Comparison of ENCODE assay signal across 8 mouse cellular contexts in the genomic region with DNA sequence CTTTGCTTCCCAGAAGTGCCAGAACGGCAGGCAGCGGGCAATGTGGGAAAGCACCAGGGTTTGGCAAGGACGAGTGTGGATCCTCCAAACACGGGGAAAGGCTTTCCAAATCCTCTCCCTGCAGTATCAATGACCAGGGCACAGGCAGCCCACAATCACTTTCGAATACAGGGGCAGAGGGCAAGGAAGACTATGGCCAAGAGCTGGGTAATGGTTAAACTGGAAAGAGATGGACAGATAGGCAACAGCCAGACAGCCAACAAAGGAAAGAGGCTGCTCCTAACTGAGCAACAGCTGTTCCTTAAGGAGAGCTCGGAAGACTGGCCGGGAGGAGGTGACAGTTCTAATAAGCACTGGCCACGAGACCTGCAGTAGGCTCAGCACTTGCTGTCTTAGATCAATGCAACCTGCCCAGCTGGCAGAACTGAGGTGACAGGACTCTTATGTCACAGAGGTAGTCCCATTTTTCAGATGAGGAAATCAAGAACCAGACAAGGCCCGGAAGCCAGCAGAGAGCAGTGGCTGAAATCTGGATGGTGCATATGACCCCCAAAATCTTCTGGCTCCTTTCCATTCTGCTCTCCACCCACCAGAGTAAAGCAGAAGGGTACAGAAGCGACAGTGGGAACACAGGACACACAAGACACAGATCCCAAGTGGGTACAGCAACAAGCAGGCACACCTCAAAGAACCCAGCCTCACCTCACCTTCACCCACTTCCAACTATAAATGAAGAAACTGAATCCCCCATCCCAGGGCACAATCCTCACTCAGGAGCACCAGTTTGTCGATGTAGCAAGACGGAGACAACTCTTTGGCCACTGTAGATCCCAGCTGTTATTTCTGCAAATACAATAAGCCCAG. TPM values are rescaled to one million over a fixed set of nuclear protein-coding genes. Genes with fewer than 3 reads are reported as not detected.
DNase-seq lines count a peak whose midpoint lies in the region; ATAC-seq and TF ChIP-seq lines count a peak whose summit lies in the region.

No protein-coding gene starts in this region.

- TF ChIP-seq POLR2A in heart, adult 2 months (IDR thresholded peaks at IDR 0.05; ENCODE audit: insufficient read depth, low read depth, low read length), result no peak

- peaks cover 10% of the 10 kb centered on the region; the same call in 1 of the 2 replicates for H3K4me1 ChIP-seq in heart, postnatal 0 days (ENCODE audit: control insufficient read depth, insufficient read depth)
- H3K4me1 ChIP-seq in heart, adult 2 months (ENCODE audit: control insufficient read depth, insufficient read depth, low read length), result peaks cover 3% of the 10 kb centered on the region
- H3K4me1 ChIP-seq in embryonic facial prominence, embryonic 10.5 days, result peaks cover 26% of the 10 kb centered on the region
- peaks cover 25% of the 10 kb centered on the region for H3K4me1 ChIP-seq in intestine, embryonic 16.5 days (ENCODE audit: control insufficient read depth, insufficient read depth, low read length)
- H3K4me1 ChIP-seq in midbrain, embryonic 13.5 days (replicated peaks), result peaks cover 26% of the 10 kb centered on the region

- no peak overlapping the region for H3K27ac ChIP-seq in heart, postnatal 0 days (ENCODE audit: low read depth)
- H3K27ac ChIP-seq in heart, adult 2 months, result no peak overlapping the region
- H3K27ac ChIP-seq in embryonic facial prominence, embryonic 10.5 days (replicated peaks), result peak overlapping the region; percentile 96
- H3K27ac ChIP-seq in intestine, embryonic 16.5 days (ENCODE audit: low read length), result peak overlapping the region; percentile 80
- no peak overlapping the region; the same call in 1 of the 2 replicates for H3K27ac ChIP-seq in midbrain, embryonic 13.5 days

- WGBS in heart, postnatal 0 days, result 65% methylated on average over 12 of the region's 12 CpGs
- 69% methylated on average over 12 of the region's 12 CpGs for WGBS in heart, adult 2 months
- 73% methylated on average over 12 of the region's 12 CpGs for WGBS in embryonic facial prominence, embryonic 10.5 days
- WGBS in intestine, embryonic 16.5 days, result 56% methylated on average over 12 of the region's 12 CpGs
- WGBS in midbrain, embryonic 13.5 days, result 70% methylated on average over 12 of the region's 12 CpGs

- no peak for TF ChIP-seq CTCF in heart, postnatal 0 days (IDR thresholded peaks at IDR 0.05; ENCODE audit: low read depth)
- no peak for TF ChIP-seq CTCF in heart, adult 2 months (IDR thresholded peaks at IDR 0.05)

- peak overlapping the region; percentile 67 for H3K4me3 ChIP-seq in heart, postnatal 0 days (ENCODE audit: low read depth, low read length)
- no peak overlapping the region; the same call in 1 of the 2 replicates for H3K4me3 ChIP-seq in heart, adult 2 months
- peak overlapping the region; percentile 98 for H3K4me3 ChIP-seq in embryonic facial prominence, embryonic 10.5 days
- H3K4me3 ChIP-seq in intestine, embryonic 16.5 days (ENCODE audit: low read length), result peak overlapping the region; percentile 80
- peak overlapping the region; percentile 76 for H3K4me3 ChIP-seq in midbrain, embryonic 13.5 days (replicated peaks)

- no peaks in the 10 kb centered on the region for H3K79me2 ChIP-seq in heart, adult 2 months (replicated peaks; ENCODE audit: control insufficient read depth, insufficient read depth, low read length)

- peak overlapping the region; percentile 82 for H3K4me2 ChIP-seq in heart, postnatal 0 days (ENCODE audit: low read depth, low read length)
- peak overlapping the region; percentile 78 for H3K4me2 ChIP-seq in intestine, embryonic 16.5 days (ENCODE audit: low read depth, low read length)
- H3K4me2 ChIP-seq in midbrain, embryonic 13.5 days (replicated peaks), result peak overlapping the region; percentile 91

- peaks cover 54% of the 10 kb centered on the region for H3K36me3 ChIP-seq in heart, postnatal 0 days (replicated peaks; ENCODE audit: control insufficient read depth, insufficient read depth, low read length)
- H3K36me3 ChIP-seq in heart, adult 2 months (ENCODE audit: control insufficient read depth, insufficient read depth, low read length), result no peaks in the 10 kb centered on the region
- peaks cover 56% of the 10 kb centered on the region for H3K36me3 ChIP-seq in embryonic facial prominence, embryonic 10.5 days (replicated peaks)
- peaks cover 35% of the 10 kb centered on the region for H3K36me3 ChIP-seq in intestine, embryonic 16.5 days (ENCODE audit: control insufficient read depth, insufficient read depth, low read length)
- H3K36me3 ChIP-seq in midbrain, embryonic 13.5 days, result peaks cover 46% of the 10 kb centered on the region

- no peak for DNase-seq in heart, postnatal 0 days (ENCODE audit: low spot score)
- no peak for DNase-seq in heart, adult 2 months
- no peak for DNase-seq in embryonic facial prominence, embryonic 10.5 days (ENCODE audit: low spot score)
- DNase-seq in layer of hippocampus, adult 9-11 months, result no peak
- no peak for DNase-seq in spleen, adult 12 weeks (ENCODE audit: low spot score)
- no peak for DNase-seq in heart, postnatal 14 days

- peak overlapping the region; percentile 78 for H3K9ac ChIP-seq in heart, postnatal 0 days (replicated peaks; ENCODE audit: low read depth, low read length)
- H3K9ac ChIP-seq in heart, adult 2 months (ENCODE audit: low read depth, low read length), result no peak overlapping the region
- peak overlapping the region; percentile 93 for H3K9ac ChIP-seq in intestine, embryonic 16.5 days (ENCODE audit: low read depth, low read length)
- peak overlapping the region; percentile 91 for H3K9ac ChIP-seq in midbrain, embryonic 13.5 days (replicated peaks)

- intact Hi-C loops in heart, adult 2 months (cut with DNase I), result loop anchor here (2.0 kb wide), 1 partner anchor 49 kb away; the partner anchor contains the start of gene Ralgapb
- intact Hi-C loops in heart, postnatal 14 days (cut with DNase I), result no loop called here

- no peaks in the 10 kb centered on the region for H3K27me3 ChIP-seq in heart, postnatal 0 days (ENCODE audit: control insufficient read depth, insufficient read depth, low read length)
- H3K27me3 ChIP-seq in heart, adult 2 months (ENCODE audit: control insufficient read depth, insufficient read depth, low read length), result no peaks in the 10 kb centered on the region
- H3K27me3 ChIP-seq in embryonic facial prominence, embryonic 10.5 days (replicated peaks; ENCODE audit: low read depth, poor library complexity, severe bottlenecking), result no peaks in the 10 kb centered on the region
- H3K27me3 ChIP-seq in intestine, embryonic 16.5 days (replicated peaks; ENCODE audit: control insufficient read depth, insufficient read depth, low read length), result no peaks in the 10 kb centered on the region
- no peaks in the 10 kb centered on the region for H3K27me3 ChIP-seq in midbrain, embryonic 13.5 days

- H3K9me3 ChIP-seq in heart, postnatal 0 days (replicated peaks; ENCODE audit: control insufficient read depth, low read length), result no peaks in the 10 kb centered on the region
- no peaks in the 10 kb centered on the region for H3K9me3 ChIP-seq in embryonic facial prominence, embryonic 10.5 days
- no peaks in the 10 kb centered on the region for H3K9me3 ChIP-seq in intestine, embryonic 16.5 days (ENCODE audit: control insufficient read depth, low read length)
- no peaks in the 10 kb centered on the region for H3K9me3 ChIP-seq in midbrain, embryonic 13.5 days

- TF ChIP-seq EP300 in heart, postnatal 0 days (IDR thresholded peaks at IDR 0.05; ENCODE audit: low read depth), result no peak
- TF ChIP-seq EP300 in heart, adult 2 months (IDR thresholded peaks at IDR 0.05; ENCODE audit: insufficient read depth, low read depth, low read length), result no peak

- ATAC-seq in heart, postnatal 0 days (ENCODE audit: insufficient read depth, low read depth), result no peak
- ATAC-seq in intestine, embryonic 16.5 days, result peak; percentile 10; the same call in 1 of the 2 replicates
- ATAC-seq in midbrain, embryonic 13.5 days, result no peak

RNA-seq across cellular contexts. Expression of gene Snhg11, which starts 15.4 kb away (rescaled TPM):
- 0.58 and 0.76 TPM in 2 replicates for total RNA-seq in heart, postnatal 0 days (2014; rRNA removed; ENCODE audit: low replicate concordance)
- 0.18 and 0.71 TPM in 2 replicates for polyA plus RNA-seq in heart, postnatal 0 days (2015; fragmentation: Nextera tagmentation; extraction: Ambion mirVana)
- under 1 TPM in 1 of 2 experiments, not detected in 1; 0.05 TPM for total RNA-seq in heart, adult 2 months (2021)
- polyA plus RNA-seq in heart, adult 2 months (2012; rRNA removed), result 0.55 and 1.1 TPM in 2 replicates
- 22.1 and 25.2 TPM in 2 replicates for polyA plus RNA-seq in embryonic facial prominence, embryonic 10.5 days (2016; fragmentation: Nextera tagmentation; extraction: Ambion mirVana)
- polyA plus RNA-seq in intestine, embryonic 16.5 days (2015; fragmentation: Nextera tagmentation; extraction: Ambion mirVana), result 4.6 and 5.7 TPM in 2 replicates
- 241 and 271 TPM in 2 replicates for polyA plus RNA-seq in midbrain, embryonic 13.5 days (2015; fragmentation: Nextera tagmentation; extraction: Ambion mirVana)
- under 1 TPM; 0.15 to 0.22 TPM for total RNA-seq in heart, postnatal 14 days (2021)

RNA-seq across cellular contexts. Expression of gene Ralgapb, which starts 49.7 kb away (rescaled TPM):
- 22.9 and 23.8 TPM in 2 replicates for total RNA-seq in heart, postnatal 0 days (2014; rRNA removed; ENCODE audit: low replicate concordance)
- 5.9 and 7.1 TPM in 2 replicates for polyA plus RNA-seq in heart, postnatal 0 days (2015; fragmentation: Nextera tagmentation; extraction: Ambion mirVana)
- total RNA-seq in heart, adult 2 months (2021), result 10 to 100 TPM; 33.7 to 34.5 TPM
- polyA plus RNA-seq in heart, adult 2 months (2012; rRNA removed), result 14.6 and 32.2 TPM in 2 replicates
- 11.9 and 12.7 TPM in 2 replicates for polyA plus RNA-seq in embryonic facial prominence, embryonic 10.5 days (2016; fragmentation: Nextera tagmentation; extraction: Ambion mirVana)
- polyA plus RNA-seq in intestine, embryonic 16.5 days (2015; fragmentation: Nextera tagmentation; extraction: Ambion mirVana), result 7.5 and 9.4 TPM in 2 replicates
- 21.4 and 23.0 TPM in 2 replicates for polyA plus RNA-seq in midbrain, embryonic 13.5 days (2015; fragmentation: Nextera tagmentation; extraction: Ambion mirVana)
- 10 to 100 TPM; 33.5 TPM for total RNA-seq in heart, postnatal 14 days (2021)

RNA-seq across cellular contexts. Expression of gene Lbp, which starts 53.7 kb away (rescaled TPM):
- 14.0 and 22.4 TPM in 2 replicates for total RNA-seq in heart, postnatal 0 days (2014; rRNA removed; ENCODE audit: low replicate concordance)
- 12.8 and 15.6 TPM in 2 replicates for polyA plus RNA-seq in heart, postnatal 0 days (2015; fragmentation: Nextera tagmentation; extraction: Ambion mirVana)
- 1 to 10 TPM; 5.0 to 6.4 TPM for total RNA-seq in heart, adult 2 months (2021)
- 22.4 and 27.1 TPM in 2 replicates for polyA plus RNA-seq in heart, adult 2 months (2012; rRNA removed)
- polyA plus RNA-seq in embryonic facial prominence, embryonic 10.5 days (2016; fragmentation: Nextera tagmentation; extraction: Ambion mirVana), result 1.9 and 3.4 TPM in 2 replicates
- 3.8 and 4.6 TPM in 2 replicates for polyA plus RNA-seq in intestine, embryonic 16.5 days (2015; fragmentation: Nextera tagmentation; extraction: Ambion mirVana)
- 1.4 and 2.1 TPM in 2 replicates for polyA plus RNA-seq in midbrain, embryonic 13.5 days (2015; fragmentation: Nextera tagmentation; extraction: Ambion mirVana)
- total RNA-seq in heart, postnatal 14 days (2021), result 10 to 100 TPM in 1 of 2 experiments, 1 to 10 TPM in 1; 8.7 to 11.6 TPM

Comparison
In these comparisons a context has a peak if more than half of its experiments do, and no peak if none do; other contexts are left out.
1. H3K27ac ChIP-seq: peak in embryonic facial prominence, embryonic 10.5 days (single experiment) and intestine, embryonic 16.5 days (single experiment); none in heart, postnatal 0 days (single experiment), heart, adult 2 months (single experiment) and midbrain, embryonic 13.5 days (single experiment).
2. Peak in every context shown above with its lines, with median percentiles within 50 percentile points of each other: H3K4me2 ChIP-seq.